In genomic region chr13:39002424-39002823, GRCm38 (mm10) we compare ENCODE assay signal across 16 mouse cellular contexts. TPM values are rescaled to one million over a fixed set of nuclear protein-coding genes. Genes with fewer than 3 reads are reported as not detected.
DNase-seq lines count a peak whose midpoint lies in the region; TF ChIP-seq lines count a peak whose summit lies in the region.
"Had no signal": no experiment of that assay in that cellular context is flagged by ENCODE, and none has a peak within 500 bp of the region (broad histone marks: within the 10 kb centered on the region; RNA-seq: fewer than 3 reads in every experiment).

No protein-coding gene starts in this region.

- H3K36me3 ChIP-seq in MEL (ENCODE audit: control insufficient read depth in 1 of 2, insufficient read depth in 2 of 2, low read length in 2 of 2) = peaks cover 0 to 10% of the 10 kb centered on the region in 2 experiments; a peak in 2 of 4 replicates
- H3K36me3 ChIP-seq: G1E had no signal

- TF ChIP-seq CTCF in MEL (IDR thresholded peaks at IDR 0.05 in 2 of 3, conservative IDR thresholded peaks at IDR 0.05 in 1 of 3; ENCODE audit: control insufficient read depth in 1 of 3, insufficient read depth in 1 of 3, low read depth in 2 of 3, low read length in 3 of 3, poor library complexity in 1 of 3, severe bottlenecking in 1 of 3) = no peak

- DNase-seq in MEL (ENCODE audit: low read depth, low spot score) = no peak
- DNase-seq in right cerebral cortex, adult 2 months (ENCODE audit: low spot score in 2 of 2) = no peak
- DNase-seq: adrenal gland, adult 2 months; adrenal gland, adult 8-10 months; adrenal gland, postnatal 10 days; adrenal gland, postnatal 14 days; adrenal gland, postnatal 25 days; adrenal gland, postnatal 36 days; B cell, adult 2 months; cerebellum, adult 11 months; cerebellum, adult 11-12 months; cerebellum, adult 18-20 months; cerebellum, adult 2 months; cerebellum, adult 8-10 months had no signal

- H3K27ac ChIP-seq in MEL (ENCODE audit: control insufficient read depth, low read depth, low read length) = no peak overlapping the region

- no peaks in the 10 kb centered on the region for H3K9me3 ChIP-seq in MEL (replicated peaks; ENCODE audit: insufficient read depth, low read length)
- H3K9me3 ChIP-seq: G1E had no signal

- TF ChIP-seq POLR2A in MEL (IDR thresholded peaks at IDR 0.05; ENCODE audit: control insufficient read depth in 1 of 2, insufficient read depth in 1 of 2, low read depth in 1 of 2, low read length in 2 of 2, poor library complexity in 1 of 2) = no peak

- H3K4me3 ChIP-seq in MEL (ENCODE audit: control insufficient read depth in 1 of 2, insufficient read depth in 1 of 2, low read depth in 2 of 2, low read length in 2 of 2) = no peak overlapping the region

- no peak overlapping the region for H3K9ac ChIP-seq in MEL (ENCODE audit: control insufficient read depth, low read depth, low read length, poor library complexity, severe bottlenecking)

- TF ChIP-seq EP300 in MEL (IDR thresholded peaks at IDR 0.05; ENCODE audit: low read depth in 1 of 2, low read length in 2 of 2) = peak in 1 of 2 experiments; percentile 33; a peak in 1 of 4 replicates

- H3K27me3 ChIP-seq in MEL (ENCODE audit: control insufficient read depth in 1 of 2, insufficient read depth in 2 of 2, low read length in 2 of 2) = no peaks in the 10 kb centered on the region
- H3K27me3 ChIP-seq: CH12.LX had no signal

- no peaks in the 10 kb centered on the region for H3K79me2 ChIP-seq in MEL (ENCODE audit: control insufficient read depth, insufficient read depth, low read length, poor library complexity)

- H3K4me1 ChIP-seq in MEL (ENCODE audit: control insufficient read depth in 1 of 2, insufficient read depth in 2 of 2, low read length in 2 of 2) = peaks cover 8 to 9% of the 10 kb centered on the region in 2 experiments

- no peak for TF ChIP-seq RAD21 in MEL (IDR thresholded peaks at IDR 0.05; ENCODE audit: low read depth, low read length)

TF ChIP-seq in MEL, 35 proteins besides CTCF, POLR2A, EP300 and RAD21:
- no peak for TF ChIP-seq POLR2AphosphoS2 (IDR thresholded peaks at IDR 0.05; ENCODE audit: low read length)
- TF ChIP-seq GATA1 (IDR thresholded peaks at IDR 0.05; ENCODE audit: low read depth, low read length) = peak; percentile 60
- peak; percentile 62 for TF ChIP-seq TCF12 (IDR thresholded peaks at IDR 0.05; ENCODE audit: low read depth, low read length)

RNA-seq across cellular contexts. Expression of gene Slc35b3, which starts 41.7 kb away (rescaled TPM):
- total RNA-seq in MEL (2012; rRNA removed) = 12.0 and 12.4 TPM in 2 replicates
- 10 to 100 TPM in 1 of 2 experiments, not detected in 1; 16.2 TPM for polyA plus RNA-seq in MEL (2012; ENCODE audit: insufficient read depth in 1 of 2, insufficient read length in 2 of 2, low read depth in 1 of 2, low replicate concordance in 2 of 2, missing spikeins in 1 of 2)
